Mouse (Mus musculus) neural tube, embryonic 15.5 days (tissue): Measurements from ENCODE around the gene Ptprd. TPM values are rescaled to one million over a fixed set of nuclear protein-coding genes. Genes with fewer than 3 reads are reported as not detected.

ENCODE experiments used
- ATAC-seq: fragments of 200-750 bp; cut with Nextera tagmentation; 2 replicates; pipeline ENCODE4 v1.8.0; 2017; ENCODE audit warnings: mild to moderate bottlenecking, moderate TSS enrichment, moderate library complexity; ENCODE audit not compliant: low FRiP score
- H3K27ac ChIP-seq: fragments of 300-500 bp; sonication (generic); replicated peaks from 2 replicates; pipeline ENCODE4 v1.5.1; 2015; ENCODE audit warnings: mild to moderate bottlenecking, inconsistent platforms
- H3K27me3 ChIP-seq: fragments of 300-500 bp; sonication (generic); replicated peaks from 2 replicates; pipeline ENCODE4 v1.6.1; 2015; ENCODE audit warnings: inconsistent platforms
- H3K36me3 ChIP-seq: fragments of 300-500 bp; sonication (generic); 2 replicates; pipeline ENCODE4 v1.6.1; 2015; ENCODE audit warnings: inconsistent platforms
- H3K4me1 ChIP-seq: fragments of 300-500 bp; sonication (generic); 2 replicates; pipeline ENCODE4 v1.6.1; 2015; ENCODE audit warnings: inconsistent platforms
- H3K4me2 ChIP-seq: fragments of 300-500 bp; sonication (generic); 2 replicates; pipeline ENCODE4 v1.6.1; 2015; ENCODE audit warnings: inconsistent platforms, mild to moderate bottlenecking, moderate library complexity
- H3K4me3 ChIP-seq: fragments of 300-500 bp; sonication (generic); replicated peaks from 2 replicates; pipeline ENCODE4 v1.5.1; 2015; ENCODE audit warnings: mild to moderate bottlenecking, inconsistent platforms
- H3K9ac ChIP-seq: fragments of 300-500 bp; sonication (generic); replicated peaks from 2 replicates; pipeline ENCODE4 v1.6.1; 2015; ENCODE audit warnings: mild to moderate bottlenecking, inconsistent platforms
- H3K9me3 ChIP-seq: fragments of 300-500 bp; sonication (generic); replicated peaks from 2 replicates; pipeline ENCODE4 v1.6.1; 2016; ENCODE audit warnings: inconsistent platforms
- WGBS: fragments of 180-500 bp; shearing (Covaris S2); methylation state at CpG from one replicate; pipeline ENCODE4 v1.1.7; 2015; ENCODE audit warnings: mixed read lengths; 5-methylcytosine and 5-hydroxymethylcytosine counted together
- polyA plus RNA-seq: library from polyadenylated mRNA; unstranded; fragments of >200 nt; fragmentation: Nextera tagmentation; extraction: Ambion mirVana; gene quantifications from 2 replicates; pipeline ENCODE4 v1.2.1, GENCODE M21; 2015

Ptprd gene
- polyA plus RNA-seq, 1 experiment from 2014 or later, result 96.1 TPM

DNA sequence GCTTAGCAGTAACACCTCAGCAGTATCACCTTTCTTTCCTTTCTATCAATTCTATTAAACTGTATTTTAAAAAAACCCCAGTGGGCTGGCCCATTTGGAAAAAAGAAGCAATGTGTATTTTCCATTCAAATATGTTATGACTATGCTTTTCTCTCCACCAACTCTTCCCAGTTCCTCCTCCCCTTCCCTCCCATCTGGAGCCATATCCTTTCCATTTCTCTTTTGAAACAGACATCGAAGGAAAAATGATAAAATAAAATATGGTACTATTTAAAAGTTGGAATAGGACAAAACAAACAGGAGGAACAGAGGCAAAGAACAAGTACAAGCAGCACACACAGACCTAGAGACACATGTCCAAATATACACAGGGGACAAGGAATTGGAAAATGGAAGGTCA is 1372.7 kb downstream of the Ptprd start:
- WGBS, result 84% methylated on average over 1 of the region's 1 CpGs
- no peak overlapping the region for H3K4me3 ChIP-seq

GRCm38 (mm10) chr4:76812138-76812537 is 1399.6 kb downstream of the Ptprd start:
- no peak overlapping the region for H3K9ac ChIP-seq
- no peak overlapping the region for H3K27ac ChIP-seq
- 58% methylated on average over 2 of the region's 2 CpGs for WGBS
- ATAC-seq, result no peak
- no peaks in the 10 kb centered on the region for H3K9me3 ChIP-seq
- no peaks in the 10 kb centered on the region for H3K27me3 ChIP-seq
- H3K4me2 ChIP-seq, result no peak overlapping the region
- no peaks in the 10 kb centered on the region for H3K4me1 ChIP-seq
- no peaks in the 10 kb centered on the region for H3K36me3 ChIP-seq
- no peak overlapping the region for H3K4me3 ChIP-seq

More for the DNA sequence above, 1372.7 kb downstream of the Ptprd start:
- Histone ChIP-seq H3K27me3 (no peaks in the 10 kb centered on the region), H3K27ac (no peak overlapping the region), H3K9ac (no peak overlapping the region), H3K36me3 (no peaks in the 10 kb centered on the region), H3K4me2 (no peak overlapping the region), H3K4me1 (no peaks in the 10 kb centered on the region), H3K9me3 (no peaks in the 10 kb centered on the region)
- no peak for ATAC-seq

- H3K27me3 ChIP-seq, result no peaks in the 10 kb centered on the region
- no peak overlapping the region for H3K27ac ChIP-seq
- no peak for ATAC-seq
- H3K36me3 ChIP-seq, result no peaks in the 10 kb centered on the region
- H3K4me3 ChIP-seq, result no peak overlapping the region
- 0 out of 2 replicates have a peak, but pooled peaks cover 5% of the 10 kb centered on the region for H3K4me1 ChIP-seq
- H3K9me3 ChIP-seq, result no peaks in the 10 kb centered on the region
- H3K4me2 ChIP-seq, result no peak overlapping the region
- no peak overlapping the region for H3K9ac ChIP-seq
- 72% methylated on average over 4 of the region's 4 CpGs for WGBS
Measured at GRCm38 (mm10) chr4:76802708-76803107, 1409.1 kb downstream of the Ptprd start.

- no peak overlapping the region for H3K4me3 ChIP-seq
- H3K9me3 ChIP-seq, result no peaks in the 10 kb centered on the region
- ATAC-seq, result no peak
- H3K4me1 ChIP-seq, result 0 out of 2 replicates have a peak, but pooled peaks cover 5% of the 10 kb centered on the region
- 48% methylated on average over 9 of the region's 9 CpGs for WGBS
- H3K4me2 ChIP-seq, result no peak overlapping the region
- H3K27ac ChIP-seq, result no peak overlapping the region
- H3K27me3 ChIP-seq, result no peaks in the 10 kb centered on the region
- H3K9ac ChIP-seq, result no peak overlapping the region
- no peaks in the 10 kb centered on the region for H3K36me3 ChIP-seq
Measured at GRCm38 (mm10) chr4:76798010-76799007, 1413.5 kb downstream of the Ptprd start.

DNA sequence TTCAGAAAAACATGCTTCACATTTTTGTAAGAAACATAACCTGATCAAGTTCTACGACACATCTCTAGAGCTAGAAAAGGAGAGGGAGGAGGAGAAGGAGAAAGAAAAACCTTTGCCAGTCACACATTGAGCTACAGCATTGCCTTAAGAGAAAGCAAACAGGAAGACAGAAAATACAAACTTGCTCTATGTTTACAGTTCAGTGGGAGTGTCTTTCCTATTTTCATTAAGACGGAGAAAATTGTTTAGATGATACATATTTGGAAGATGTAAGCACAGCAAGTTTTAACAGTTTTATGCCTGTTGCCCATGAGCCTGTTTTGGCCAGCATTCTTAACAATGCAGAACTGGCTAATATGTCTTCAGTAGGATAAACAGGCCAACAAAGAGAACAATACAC is 1426.4 kb downstream of the Ptprd start:
- no peak for ATAC-seq
- Histone ChIP-seq H3K27me3 (no peaks in the 10 kb centered on the region), H3K4me2 (no peak overlapping the region), H3K4me1 (no peaks in the 10 kb centered on the region), H3K9me3 (no peaks in the 10 kb centered on the region), H3K27ac (no peak overlapping the region), H3K9ac (no peak overlapping the region), H3K4me3 (no peak overlapping the region), H3K36me3 (no peaks in the 10 kb centered on the region)
- 86% methylated on average over 2 of the region's 2 CpGs for WGBS

DNA sequence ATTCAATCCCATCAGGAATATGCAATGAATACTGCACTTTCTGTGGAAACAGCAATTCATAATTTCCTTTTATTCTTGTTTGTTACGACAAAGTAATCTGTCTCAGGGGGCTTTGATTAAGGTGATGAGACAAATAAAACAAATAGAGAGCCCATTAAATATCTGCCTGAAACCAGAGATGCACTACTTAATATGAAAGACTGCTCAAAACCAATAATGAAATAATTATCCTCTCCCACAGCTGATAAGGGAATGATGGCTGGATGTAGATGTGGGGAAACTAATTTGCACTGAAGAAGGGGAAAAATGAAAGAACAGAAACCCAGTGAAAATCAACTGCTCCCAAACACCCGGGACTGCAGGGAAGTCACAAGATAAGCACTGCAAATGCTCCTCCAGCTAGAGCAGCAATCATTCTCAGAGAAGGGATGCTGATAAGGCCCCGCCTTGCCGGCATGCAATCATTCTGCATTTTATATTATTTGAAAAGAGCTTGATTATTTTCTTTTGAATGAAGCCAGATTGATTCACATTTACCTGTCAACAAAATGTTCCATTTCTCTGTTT is 1432.1 kb downstream of the Ptprd start:
- no peaks in the 10 kb centered on the region for H3K27me3 ChIP-seq
- no peak overlapping the region for H3K9ac ChIP-seq
- no peaks in the 10 kb centered on the region for H3K9me3 ChIP-seq
- no peaks in the 10 kb centered on the region for H3K36me3 ChIP-seq
- no peak overlapping the region for H3K4me2 ChIP-seq
- 42% methylated on average over 4 of the region's 4 CpGs for WGBS
- no peak overlapping the region for H3K4me3 ChIP-seq
- H3K4me1 ChIP-seq, result peaks cover 9% of the 10 kb centered on the region; the same call in 1 of the 2 replicates
- H3K27ac ChIP-seq, result no peak overlapping the region
- 0 out of 2 replicates have a peak, but pooled peaks have one; percentile 31 for ATAC-seq

GRCm38 (mm10) chr4:76766918-76767317 is 1444.8 kb downstream of the Ptprd start:
- no peaks in the 10 kb centered on the region for H3K4me1 ChIP-seq
- WGBS, result 80% methylated on average over 3 of the region's 3 CpGs
- no peak overlapping the region for H3K27ac ChIP-seq
- no peaks in the 10 kb centered on the region for H3K27me3 ChIP-seq
- no peaks in the 10 kb centered on the region for H3K36me3 ChIP-seq
- H3K9ac ChIP-seq, result no peak overlapping the region
- no peak overlapping the region for H3K4me2 ChIP-seq
- H3K9me3 ChIP-seq, result no peaks in the 10 kb centered on the region
- H3K4me3 ChIP-seq, result no peak overlapping the region
- ATAC-seq, result no peak

GRCm38 (mm10) chr4:76766429-76766828 is 1445.3 kb downstream of the Ptprd start:
- H3K27ac ChIP-seq, result no peak overlapping the region
- no peak overlapping the region for H3K9ac ChIP-seq
- no peak for ATAC-seq
- WGBS, result 85% methylated on average over 2 of the region's 2 CpGs
- no peak overlapping the region for H3K4me2 ChIP-seq
- no peaks in the 10 kb centered on the region for H3K4me1 ChIP-seq
- no peak overlapping the region for H3K4me3 ChIP-seq
- H3K9me3 ChIP-seq, result no peaks in the 10 kb centered on the region
- H3K36me3 ChIP-seq, result no peaks in the 10 kb centered on the region
- H3K27me3 ChIP-seq, result no peaks in the 10 kb centered on the region

GRCm38 (mm10) chr4:76750709-76751108 is 1461.1 kb downstream of the Ptprd start:
- H3K4me3 ChIP-seq, result no peak overlapping the region
- no peaks in the 10 kb centered on the region for H3K27me3 ChIP-seq
- H3K4me2 ChIP-seq, result no peak overlapping the region
- H3K9ac ChIP-seq, result no peak overlapping the region
- ATAC-seq, result no peak
- H3K36me3 ChIP-seq, result no peaks in the 10 kb centered on the region
- no peak overlapping the region for H3K27ac ChIP-seq
- H3K9me3 ChIP-seq, result no peaks in the 10 kb centered on the region
- no peaks in the 10 kb centered on the region for H3K4me1 ChIP-seq
- 28% methylated on average over 2 of the region's 2 CpGs for WGBS

DNA sequence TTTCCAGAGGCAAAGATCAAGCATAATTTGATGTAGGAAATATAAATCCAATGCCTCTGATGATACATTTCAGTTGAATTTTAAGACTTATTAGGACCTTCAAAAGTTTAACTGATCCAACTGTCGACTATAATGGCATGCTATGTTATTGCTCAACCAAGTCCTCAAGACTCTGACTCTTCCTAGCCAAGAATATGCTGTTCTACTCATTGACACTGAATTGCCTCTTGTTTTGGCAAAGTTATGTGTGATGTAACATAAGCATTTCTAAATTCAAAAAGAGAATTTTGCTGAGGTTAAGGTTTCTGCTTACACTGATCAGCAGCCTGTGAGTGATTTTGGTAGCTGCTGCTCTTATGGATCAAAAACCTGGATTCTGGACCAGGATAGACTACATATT is 1475.9 kb downstream of the Ptprd start:
- Histone ChIP-seq H3K4me3 (no peak overlapping the region), H3K9me3 (no peaks in the 10 kb centered on the region), H3K27ac (no peak overlapping the region), H3K4me2 (no peak overlapping the region), H3K27me3 (no peaks in the 10 kb centered on the region), H3K4me1 (no peaks in the 10 kb centered on the region), H3K36me3 (no peaks in the 10 kb centered on the region), H3K9ac (no peak overlapping the region)
- 78% methylated on average over 1 of the region's 1 CpGs for WGBS
- ATAC-seq, result no peak

- no peak overlapping the region for H3K27ac ChIP-seq
- WGBS, result 84% methylated on average over 3 of the region's 3 CpGs
- H3K27me3 ChIP-seq, result no peaks in the 10 kb centered on the region
- no peaks in the 10 kb centered on the region for H3K36me3 ChIP-seq
- no peaks in the 10 kb centered on the region for H3K9me3 ChIP-seq
- H3K4me3 ChIP-seq, result no peak overlapping the region
- no peaks in the 10 kb centered on the region for H3K4me1 ChIP-seq
- no peak for ATAC-seq
- no peak overlapping the region for H3K4me2 ChIP-seq
- H3K9ac ChIP-seq, result no peak overlapping the region
Measured at GRCm38 (mm10) chr4:76675726-76676125, 1536.0 kb downstream of the Ptprd start.

DNA sequence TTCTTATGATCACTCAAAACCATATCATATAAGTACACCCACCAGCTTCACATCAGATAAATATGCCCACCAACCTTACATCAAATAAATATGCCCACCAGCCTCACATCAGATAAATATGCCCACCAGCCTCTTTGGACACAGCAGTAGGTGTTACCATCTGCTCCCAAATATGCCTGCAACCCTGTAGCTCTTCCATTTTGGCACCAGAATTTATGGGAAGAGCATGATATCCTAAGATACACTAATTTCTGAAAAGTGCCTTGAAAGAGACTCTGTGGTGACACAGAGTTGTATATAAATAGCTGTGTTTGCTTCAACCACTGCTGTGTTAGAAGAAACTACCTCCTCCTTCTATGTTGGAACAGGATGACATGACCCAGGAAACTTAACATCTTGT is 1538.5 kb downstream of the Ptprd start:
- H3K4me1 ChIP-seq, result no peaks in the 10 kb centered on the region
- no peaks in the 10 kb centered on the region for H3K36me3 ChIP-seq
- no peaks in the 10 kb centered on the region for H3K27me3 ChIP-seq
- ATAC-seq, result no peak
- H3K27ac ChIP-seq, result no peak overlapping the region
- H3K4me2 ChIP-seq, result no peak overlapping the region
- no peaks in the 10 kb centered on the region for H3K9me3 ChIP-seq
- H3K9ac ChIP-seq, result no peak overlapping the region
- no peak overlapping the region for H3K4me3 ChIP-seq
